Mouse (Mus musculus): Measurements from ENCODE around the gene Rundc1.

DNA sequence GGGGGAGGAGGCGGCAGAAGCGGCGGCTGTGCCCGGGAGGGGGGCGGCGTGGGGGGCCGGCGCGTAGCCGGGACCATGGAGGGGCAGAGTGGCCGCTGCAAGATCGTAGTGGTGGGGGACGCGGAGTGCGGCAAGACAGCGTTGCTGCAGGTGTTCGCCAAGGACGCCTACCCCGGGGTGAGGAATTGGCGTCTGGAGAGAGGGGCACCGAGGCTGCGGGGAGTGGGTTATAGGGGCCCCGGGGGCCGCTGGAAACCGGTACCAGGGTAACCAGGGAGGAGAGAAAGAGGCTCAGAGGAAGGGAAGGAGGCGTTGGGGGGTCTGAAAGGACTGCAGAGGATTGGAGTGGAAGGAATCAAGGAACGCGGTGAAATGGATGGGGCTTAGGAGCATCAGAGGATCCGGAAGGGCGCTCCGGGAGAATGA, 43.4 kb downstream of the Rundc1 start:
- TF ChIP-seq MAFK (IDR thresholded peaks at IDR 0.05; ENCODE audit: insufficient replicate concordance, low read length), result no peak
- TF ChIP-seq MAX (IDR thresholded peaks at IDR 0.05; ENCODE audit: low read length), result no peak
- TF ChIP-seq MAZ (IDR thresholded peaks at IDR 0.05; ENCODE audit: low read depth, low read length), result no peak
- no peak for TF ChIP-seq EP300 (IDR thresholded peaks at IDR 0.05; ENCODE audit: low read length)
- TF ChIP-seq GABPA (IDR thresholded peaks at IDR 0.05; ENCODE audit: insufficient replicate concordance, low read depth, low read length), result no peak
- TF ChIP-seq KAT2A (IDR thresholded peaks at IDR 0.05; ENCODE audit: insufficient replicate concordance, low read length), result no peak
- TF ChIP-seq IRF4 (IDR thresholded peaks at IDR 0.05; ENCODE audit: low read depth, low read length), result no peak

All from CH12.LX (cell line).